Comparison of ENCODE assay signal across 8 mouse cellular contexts in genomic region chr13:67108821-67109206, GRCm38 (mm10). TPM values are rescaled to one million over a fixed set of nuclear protein-coding genes. Genes with fewer than 3 reads are reported as not detected.
A peak's percentile ranks its signal among the peaks of the same experiment; 100 is the strongest.
DNase-seq lines count a peak whose midpoint lies in the region; ATAC-seq and TF ChIP-seq lines count a peak whose summit lies in the region.

No protein-coding gene starts in this region.

- peak overlapping the region; percentile 14 for H3K4me3 ChIP-seq in bone marrow, adult 2 months (replicated peaks; ENCODE audit: control insufficient read depth, low read depth, low read length)
- peak overlapping the region; percentile 44 for H3K4me3 ChIP-seq in forebrain, embryonic 11.5 days (ENCODE audit: low read depth, low read length)
- peak overlapping the region; percentile 57 for H3K4me3 ChIP-seq in limb, embryonic 12.5 days (replicated peaks)

- peak overlapping the region; percentile 3; the same call in 1 of the 2 replicates for H3K9ac ChIP-seq in forebrain, embryonic 11.5 days (ENCODE audit: low read length)
- no peak overlapping the region for H3K9ac ChIP-seq in limb, embryonic 12.5 days (replicated peaks)

- 6% methylated on average over 9 of the region's 9 CpGs for WGBS in bone marrow, adult 2 months
- 5% methylated on average over 9 of the region's 9 CpGs for WGBS in forebrain, embryonic 11.5 days
- whole genome bisulfite sequencing in limb, embryonic 12.5 days, result 5% methylated on average over 9 of the region's 9 CpGs

- H3K4me2 ChIP-seq in forebrain, embryonic 11.5 days (ENCODE audit: low read depth, low read length, severe bottlenecking), result peak overlapping the region; percentile 38
- peak overlapping the region; percentile 63 for H3K4me2 ChIP-seq in limb, embryonic 12.5 days

- no peak for TF ChIP-seq POLR2A in bone marrow, adult 2 months (IDR thresholded peaks at IDR 0.05; ENCODE audit: borderline replicate concordance, control insufficient read depth, low read depth, low read length)

- DNase-seq in layer of hippocampus, postnatal 25 days (ENCODE audit: extremely low spot score in 1 of 2, low spot score in 1 of 2), result peak; percentile 11 to 16
- no peak for DNase-seq in layer of hippocampus, postnatal 14 days (ENCODE audit: low spot score in 2 of 2)
- no peak for DNase-seq in forebrain, embryonic 11.5 days (ENCODE audit: low spot score)
- DNase-seq in neural tube, embryonic 10.5 days (ENCODE audit: extremely low spot score, low spot score), result peak; percentile 47
- no peak for DNase-seq in cerebellum, postnatal 10 days
- DNase-seq in urinary bladder, postnatal 10 days (ENCODE audit: low spot score), result no peak

- 0 out of 2 replicates have a peak, but pooled peaks cover 1% of the 10 kb centered on the region for H3K4me1 ChIP-seq in bone marrow, adult 2 months (ENCODE audit: control insufficient read depth, insufficient read depth, low read length)
- no peaks in the 10 kb centered on the region; the same call in 1 of the 2 replicates for H3K4me1 ChIP-seq in forebrain, embryonic 11.5 days (replicated peaks; ENCODE audit: control insufficient read depth, insufficient read depth, low read length)
- peaks cover 5% of the 10 kb centered on the region for H3K4me1 ChIP-seq in limb, embryonic 12.5 days (replicated peaks)

- no peaks in the 10 kb centered on the region for H3K9me3 ChIP-seq in forebrain, embryonic 11.5 days (ENCODE audit: control insufficient read depth, low read length)
- peaks cover 10% of the 10 kb centered on the region; the same call in 1 of the 2 replicates for H3K9me3 ChIP-seq in limb, embryonic 12.5 days

- H3K36me3 ChIP-seq in forebrain, embryonic 11.5 days (ENCODE audit: control insufficient read depth, insufficient read depth, low read length), result no peaks in the 10 kb centered on the region
- peaks cover 12% of the 10 kb centered on the region; the same call in 1 of the 2 replicates for H3K36me3 ChIP-seq in limb, embryonic 12.5 days

- peak; percentile 45 for TF ChIP-seq CTCF in bone marrow, adult 2 months (IDR thresholded peaks at IDR 0.05; ENCODE audit: control insufficient read depth, insufficient read depth, low read length)

- no peaks in the 10 kb centered on the region for H3K27me3 ChIP-seq in forebrain, embryonic 11.5 days (ENCODE audit: control insufficient read depth, insufficient read depth, low read length)
- H3K27me3 ChIP-seq in limb, embryonic 12.5 days, result no peaks in the 10 kb centered on the region

- H3K27ac ChIP-seq in bone marrow, adult 2 months (ENCODE audit: control insufficient read depth, insufficient read depth, low read depth, low read length, poor library complexity), result no peak overlapping the region
- no peak overlapping the region for H3K27ac ChIP-seq in forebrain, embryonic 11.5 days (ENCODE audit: low read depth, low read length)
- H3K27ac ChIP-seq in limb, embryonic 12.5 days, result no peak overlapping the region

- peak; percentile 54; the same call in 1 of the 2 replicates for ATAC-seq in forebrain, embryonic 11.5 days (replicated peaks; ENCODE audit: low FRiP score)
- ATAC-seq in limb, embryonic 12.5 days (ENCODE audit: insufficient number of reproducible peaks, insufficient read depth, low FRiP score, low TSS enrichment, low read depth), result peak; percentile 44

RNA-seq across cellular contexts. Expression of gene Gm28557, which starts 0.4 kb away (rescaled TPM):
- 1 to 10 TPM; 2.6 to 3.0 TPM for total RNA-seq in layer of hippocampus, postnatal 25 days (2021)
- 1 to 10 TPM; 2.3 to 2.7 TPM for total RNA-seq in layer of hippocampus, postnatal 14 days (2021)
- 0.81 TPM in 1 of 2 replicates, not detected in the other for polyA plus RNA-seq in bone marrow, adult 2 months (2011; ENCODE audit: insufficient read depth, insufficient read length, low replicate concordance, missing spikeins)
- polyA plus RNA-seq in forebrain, embryonic 11.5 days (2014; fragmentation: Nextera tagmentation; extraction: Ambion mirVana), result 2.9 and 4.0 TPM in 2 replicates
- 2.3 and 3.1 TPM in 2 replicates for polyA plus RNA-seq in limb, embryonic 12.5 days (2016; fragmentation: Nextera tagmentation; extraction: Ambion mirVana)

RNA-seq across cellular contexts. Expression of gene Rslcan18, which starts 7.2 kb away (rescaled TPM):
- under 1 TPM; 0.31 to 0.37 TPM for total RNA-seq in layer of hippocampus, postnatal 25 days (2021)
- under 1 TPM; 0.12 to 0.44 TPM for total RNA-seq in layer of hippocampus, postnatal 14 days (2021)
- 0.47 and 0.79 TPM in 2 replicates for polyA plus RNA-seq in bone marrow, adult 2 months (2011; ENCODE audit: insufficient read depth, insufficient read length, low replicate concordance, missing spikeins)
- polyA plus RNA-seq in forebrain, embryonic 11.5 days (2014; fragmentation: Nextera tagmentation; extraction: Ambion mirVana), result 0.29 and 0.31 TPM in 2 replicates
- polyA plus RNA-seq in limb, embryonic 12.5 days (2016; fragmentation: Nextera tagmentation; extraction: Ambion mirVana), result 0.17 and 0.29 TPM in 2 replicates

RNA-seq across cellular contexts. Expression of gene Zfp708, which starts 11.0 kb away (rescaled TPM):
- 1 to 10 TPM; 2.6 to 3.4 TPM for total RNA-seq in layer of hippocampus, postnatal 25 days (2021)
- total RNA-seq in layer of hippocampus, postnatal 14 days (2021), result 1 to 10 TPM; 2.9 to 3.5 TPM
- not detected in 2 replicates for polyA plus RNA-seq in bone marrow, adult 2 months (2011; ENCODE audit: insufficient read depth, insufficient read length, low replicate concordance, missing spikeins)
- polyA plus RNA-seq in forebrain, embryonic 11.5 days (2014; fragmentation: Nextera tagmentation; extraction: Ambion mirVana), result 8.4 and 8.5 TPM in 2 replicates
- polyA plus RNA-seq in limb, embryonic 12.5 days (2016; fragmentation: Nextera tagmentation; extraction: Ambion mirVana), result 8.4 and 8.7 TPM in 2 replicates

RNA-seq across cellular contexts. Expression of gene Zfp759, which starts 12.6 kb away (rescaled TPM):
- total RNA-seq in layer of hippocampus, postnatal 25 days (2021), result 10 to 100 TPM; 10.1 to 10.8 TPM
- total RNA-seq in layer of hippocampus, postnatal 14 days (2021), result 10 to 100 TPM in 1 of 2 experiments, 1 to 10 TPM in 1; 9.4 to 10.6 TPM
- 0.57 TPM in 1 of 2 replicates, not detected in the other for polyA plus RNA-seq in bone marrow, adult 2 months (2011; ENCODE audit: insufficient read depth, insufficient read length, low replicate concordance, missing spikeins)
- polyA plus RNA-seq in forebrain, embryonic 11.5 days (2014; fragmentation: Nextera tagmentation; extraction: Ambion mirVana), result 2.1 and 2.3 TPM in 2 replicates
- polyA plus RNA-seq in limb, embryonic 12.5 days (2016; fragmentation: Nextera tagmentation; extraction: Ambion mirVana), result 1.9 and 2.5 TPM in 2 replicates

RNA-seq across cellular contexts. Expression of gene Zfp712, which starts 47.8 kb away (rescaled TPM):
- total RNA-seq in layer of hippocampus, postnatal 25 days (2021), result 1 to 10 TPM; 4.4 to 4.7 TPM
- total RNA-seq in layer of hippocampus, postnatal 14 days (2021), result 1 to 10 TPM; 4.4 to 5.0 TPM
- polyA plus RNA-seq in bone marrow, adult 2 months (2011; ENCODE audit: insufficient read depth, insufficient read length, low replicate concordance, missing spikeins), result 0.42 and 0.49 TPM in 2 replicates
- 5.0 and 5.3 TPM in 2 replicates for polyA plus RNA-seq in forebrain, embryonic 11.5 days (2014; fragmentation: Nextera tagmentation; extraction: Ambion mirVana)
- 4.3 and 4.9 TPM in 2 replicates for polyA plus RNA-seq in limb, embryonic 12.5 days (2016; fragmentation: Nextera tagmentation; extraction: Ambion mirVana)

Comparison
In these comparisons a context has a peak if more than half of its experiments do, and no peak if none do; other contexts are left out.
1. DNase-seq: peak in layer of hippocampus, postnatal 25 days (2 of 2) and neural tube, embryonic 10.5 days (single experiment); none in layer of hippocampus, postnatal 14 days (0 of 2), forebrain, embryonic 11.5 days (single experiment), cerebellum, postnatal 10 days (0 of 2) and urinary bladder, postnatal 10 days (single experiment).
2. Peak in every context shown above with its lines, with median percentiles within 50 percentile points of each other: H3K4me3 ChIP-seq.